Mouse (Mus musculus): Measurements from ENCODE around the gene Sugp2. TPM values are rescaled to one million over a fixed set of nuclear protein-coding genes. Genes with fewer than 3 reads are reported as not detected.

The Sugp2 gene
- polyA plus RNA-seq, 1 experiment from 2014 or later, result 28.1 TPM

DNA sequence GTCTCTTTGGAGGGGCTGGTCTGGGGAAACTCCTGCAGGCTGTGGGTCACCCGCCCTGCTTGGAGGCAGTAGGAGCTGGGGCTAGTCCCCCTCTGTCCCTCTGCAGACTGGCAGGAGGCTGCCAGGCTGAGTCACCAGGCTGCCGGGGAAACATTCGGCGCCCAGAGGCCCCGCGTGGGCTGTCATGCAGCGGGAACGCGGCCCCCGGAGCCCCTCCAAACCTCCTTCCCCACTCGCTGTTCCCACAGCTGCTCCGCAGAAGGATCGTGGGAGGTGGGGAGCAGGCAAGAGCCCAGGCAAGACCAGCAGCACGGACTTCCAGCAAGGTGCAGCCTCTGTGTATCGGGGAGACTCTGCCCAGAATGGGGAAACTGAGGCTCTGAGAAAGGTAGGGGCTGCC, 44.1 kb downstream of the Sugp2 start:
- Histone ChIP-seq H3K27ac (ENCODE audit: low read depth) (no peak overlapping the region), H3K4me1 (replicated peaks; ENCODE audit: control insufficient read depth, insufficient read depth, low read length) (peaks cover 5% of the 10 kb centered on the region), H3K27me3 (replicated peaks; ENCODE audit: control insufficient read depth, insufficient read depth, low read length) (no peaks in the 10 kb centered on the region), H3K36me3 (ENCODE audit: control insufficient read depth, insufficient read depth, low read length) (no peaks in the 10 kb centered on the region), H3K4me2 (ENCODE audit: low read length) (no peak overlapping the region), H3K4me3 (ENCODE audit: low read depth, low read length) (no peak overlapping the region), H3K9ac (ENCODE audit: low read length) (no peak overlapping the region), H3K9me3 (ENCODE audit: control insufficient read depth, low read length) (no peaks in the 10 kb centered on the region)
- DNase-seq (ENCODE audit: low spot score) (no peak), ATAC-seq (replicated peaks; ENCODE audit: low FRiP score, low TSS enrichment, low read depth) (no peak)
- WGBS, result 65% methylated on average over 15 of the region's 15 CpGs

DNA sequence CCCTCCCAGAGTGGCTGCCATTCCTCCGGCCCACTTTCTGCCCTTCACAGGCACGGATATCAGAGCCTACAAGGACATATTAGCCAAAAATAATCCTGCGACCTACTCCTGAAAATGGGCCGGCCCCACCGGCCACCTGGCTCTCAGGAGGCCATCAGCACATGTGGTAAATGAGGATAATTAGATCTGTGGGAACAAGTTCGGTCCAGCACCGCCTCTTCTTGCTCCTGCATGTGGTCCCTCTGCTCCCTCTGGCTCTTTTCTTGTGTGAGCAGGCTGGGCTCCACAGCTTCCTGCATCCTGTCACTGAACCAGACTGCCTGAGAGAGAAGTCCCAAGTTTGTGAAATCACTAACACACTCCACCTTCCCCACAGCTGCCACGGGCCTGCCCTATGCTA, 45.2 kb downstream of the Sugp2 start:
- Histone ChIP-seq H3K4me3 (ENCODE audit: low read depth, low read length) (no peak overlapping the region), H3K4me1 (replicated peaks; ENCODE audit: control insufficient read depth, insufficient read depth, low read length) (peaks cover 9% of the 10 kb centered on the region), H3K4me2 (ENCODE audit: low read length) (no peak overlapping the region), H3K9ac (ENCODE audit: low read length) (no peak overlapping the region), H3K36me3 (ENCODE audit: control insufficient read depth, insufficient read depth, low read length) (no peaks in the 10 kb centered on the region), H3K27ac (ENCODE audit: low read depth) (no peak overlapping the region), H3K9me3 (ENCODE audit: control insufficient read depth, low read length) (no peaks in the 10 kb centered on the region), H3K27me3 (replicated peaks; ENCODE audit: control insufficient read depth, insufficient read depth, low read length) (no peaks in the 10 kb centered on the region)
- 65% methylated on average over 8 of the region's 8 CpGs for WGBS
- ATAC-seq (replicated peaks; ENCODE audit: low FRiP score, low TSS enrichment, low read depth) (no peak), DNase-seq (ENCODE audit: low spot score) (no peak)

DNA sequence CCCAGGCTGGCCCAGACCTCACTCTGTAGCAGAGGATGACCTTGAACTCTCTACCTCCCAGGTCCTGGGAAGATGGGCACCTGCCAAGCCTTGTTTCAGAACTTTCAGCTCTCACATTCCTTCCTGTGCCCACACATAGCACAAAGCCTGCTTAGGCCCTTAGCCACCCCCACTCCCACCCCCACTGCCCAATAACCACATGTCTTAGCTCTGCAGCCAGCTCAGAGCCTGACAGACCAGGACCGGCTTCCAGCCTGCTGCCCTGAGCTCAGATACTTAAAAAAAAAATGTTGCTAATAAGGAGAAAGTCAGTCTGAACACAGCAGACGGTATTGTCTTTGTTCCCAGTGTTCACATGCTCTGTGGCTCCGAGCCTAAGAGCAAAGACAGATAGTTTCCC, 47.0 kb downstream of the Sugp2 start:
- H3K9ac ChIP-seq (ENCODE audit: low read length), result no peak overlapping the region
- H3K27me3 ChIP-seq (replicated peaks; ENCODE audit: control insufficient read depth, insufficient read depth, low read length), result no peaks in the 10 kb centered on the region
- WGBS, result 30% methylated on average over 3 of the region's 3 CpGs
- DNase-seq (ENCODE audit: low spot score) (no peak), ATAC-seq (replicated peaks; ENCODE audit: low FRiP score, low TSS enrichment, low read depth) (no peak)
- peaks cover 13% of the 10 kb centered on the region for H3K36me3 ChIP-seq (ENCODE audit: control insufficient read depth, insufficient read depth, low read length)
- H3K4me3 ChIP-seq (ENCODE audit: low read depth, low read length), result no peak overlapping the region
- H3K4me1 ChIP-seq (replicated peaks; ENCODE audit: control insufficient read depth, insufficient read depth, low read length), result peaks cover 12% of the 10 kb centered on the region
- H3K9me3 ChIP-seq (ENCODE audit: control insufficient read depth, low read length), result no peaks in the 10 kb centered on the region
- no peak overlapping the region for H3K27ac ChIP-seq (ENCODE audit: low read depth)
- H3K4me2 ChIP-seq (ENCODE audit: low read length), result no peak overlapping the region

DNA sequence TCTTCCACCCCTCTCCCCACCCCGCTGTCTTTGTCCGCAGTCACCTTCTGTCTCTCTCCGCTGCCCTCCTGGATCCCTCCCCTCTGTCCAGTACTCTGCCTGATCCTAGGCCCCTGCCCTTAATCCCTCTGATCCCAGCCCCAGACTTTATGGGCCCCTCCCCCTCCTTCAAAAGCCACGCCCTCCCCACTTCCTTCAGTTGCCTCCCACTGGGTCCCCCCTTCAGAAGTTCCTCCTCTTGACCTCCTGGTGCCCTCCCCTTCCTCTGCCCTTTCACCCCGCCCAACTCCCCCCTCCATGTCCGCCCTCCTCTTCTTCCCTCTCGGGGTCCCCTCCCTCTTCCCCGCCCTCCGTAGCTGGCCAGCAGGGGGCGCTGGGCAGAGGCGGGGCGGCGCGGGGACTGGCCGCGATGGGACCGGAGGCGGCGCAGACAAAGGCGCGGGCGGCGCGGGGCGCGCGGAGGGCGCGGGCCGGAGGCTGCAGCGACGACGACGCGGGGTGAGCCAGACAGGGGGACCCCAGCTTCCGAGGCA, 48.6 kb downstream of the Sugp2 start, which contains the start of gene Homer3:
Gene Homer3 (plus strand): TSS at position 225 of the 533 bp plus-strand sequence.
- peak within 1 kb of the TSS; percentile 90 for H3K4me2 ChIP-seq (ENCODE audit: low read length)
- H3K9ac ChIP-seq (ENCODE audit: low read length), result peak within 1 kb of the TSS; percentile 84
- no peaks in the 10 kb centered on the region for H3K27me3 ChIP-seq (replicated peaks; ENCODE audit: control insufficient read depth, insufficient read depth, low read length)
- DNase-seq (ENCODE audit: low spot score) (peak; percentile 93), ATAC-seq (replicated peaks; ENCODE audit: low FRiP score, low TSS enrichment, low read depth) (peak; percentile 88)
- peak within 1 kb of the TSS; percentile 59 for H3K4me3 ChIP-seq (ENCODE audit: low read depth, low read length)
- peaks cover 12% of the 10 kb centered on the region for H3K4me1 ChIP-seq (replicated peaks; ENCODE audit: control insufficient read depth, insufficient read depth, low read length)
- peak within 1 kb of the TSS; percentile 77; the same call in 1 of the 2 replicates for H3K27ac ChIP-seq (ENCODE audit: low read depth)
- WGBS, result 2% methylated on average over 34 of the region's 36 CpGs
- H3K36me3 ChIP-seq (ENCODE audit: control insufficient read depth, insufficient read depth, low read length), result peaks cover 30% of the 10 kb centered on the region
- H3K9me3 ChIP-seq (ENCODE audit: control insufficient read depth, low read length), result 0 out of 2 replicates have a peak, but pooled peaks cover 4% of the 10 kb centered on the region

DNA sequence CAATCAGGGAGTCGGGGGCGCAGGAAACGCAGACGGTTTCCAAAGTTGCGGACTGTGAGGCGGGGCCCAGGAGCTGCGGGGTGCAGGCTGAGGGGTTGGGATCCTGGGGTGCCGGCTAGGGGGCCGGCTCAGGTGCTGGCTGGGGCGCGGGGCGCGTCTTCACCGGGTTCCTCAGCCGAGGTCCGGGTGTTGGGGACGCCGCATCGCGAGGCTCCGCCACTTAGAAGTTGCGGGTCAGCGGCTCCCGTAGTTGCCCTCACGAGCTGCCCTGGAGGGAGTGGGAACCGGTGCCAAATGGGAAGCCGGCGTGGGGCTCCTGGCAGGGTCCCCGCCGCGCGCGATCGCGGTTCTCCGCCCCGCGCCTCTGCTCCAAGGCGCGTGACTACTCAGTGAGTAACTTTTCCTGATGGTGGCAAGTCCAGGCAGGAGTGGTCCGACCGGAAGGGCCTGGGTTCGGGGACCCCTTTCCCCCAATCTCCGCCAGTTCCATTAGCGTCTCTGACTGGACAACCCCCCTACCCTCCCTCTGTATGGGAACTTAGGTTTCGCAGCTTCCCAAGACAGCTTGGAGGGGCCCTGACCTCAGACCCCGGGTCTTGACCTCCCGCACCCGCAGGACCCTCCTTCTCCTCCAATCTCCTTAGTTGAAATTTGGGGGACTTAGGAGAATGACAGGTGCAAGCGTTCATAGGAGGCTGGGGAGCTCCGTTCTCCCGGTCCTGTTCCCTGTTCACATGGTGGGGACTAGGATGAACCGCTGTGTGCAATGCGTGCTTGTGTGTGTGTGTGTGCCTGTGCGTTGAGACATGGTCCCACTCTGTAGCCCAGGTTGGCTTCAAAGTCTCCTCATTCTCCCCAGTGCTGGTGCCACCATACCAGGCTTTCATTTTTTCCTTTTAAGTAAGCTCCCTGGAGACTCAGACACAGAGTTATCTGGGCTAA, 49.4 kb downstream of the Sugp2 start:
- DNase-seq (ENCODE audit: low spot score) (peak; percentile 66), ATAC-seq (replicated peaks; ENCODE audit: low FRiP score, low TSS enrichment, low read depth) (peak; percentile 59)
- Histone ChIP-seq H3K4me1 (replicated peaks; ENCODE audit: control insufficient read depth, insufficient read depth, low read length) (peaks cover 12% of the 10 kb centered on the region), H3K4me3 (ENCODE audit: low read depth, low read length) (peak overlapping the region; percentile 59), H3K27me3 (replicated peaks; ENCODE audit: control insufficient read depth, insufficient read depth, low read length) (no peaks in the 10 kb centered on the region), H3K9ac (ENCODE audit: low read length) (peak overlapping the region; percentile 84), H3K9me3 (ENCODE audit: control insufficient read depth, low read length) (0 out of 2 replicates have a peak, but pooled peaks cover 4% of the 10 kb centered on the region), H3K27ac (ENCODE audit: low read depth) (peak overlapping the region; percentile 77; the same call in 1 of the 2 replicates), H3K36me3 (ENCODE audit: control insufficient read depth, insufficient read depth, low read length) (peaks cover 36% of the 10 kb centered on the region), H3K4me2 (ENCODE audit: low read length) (peak overlapping the region; percentile 90)
- 1% methylated on average over 55 of the region's 55 CpGs for WGBS

DNA sequence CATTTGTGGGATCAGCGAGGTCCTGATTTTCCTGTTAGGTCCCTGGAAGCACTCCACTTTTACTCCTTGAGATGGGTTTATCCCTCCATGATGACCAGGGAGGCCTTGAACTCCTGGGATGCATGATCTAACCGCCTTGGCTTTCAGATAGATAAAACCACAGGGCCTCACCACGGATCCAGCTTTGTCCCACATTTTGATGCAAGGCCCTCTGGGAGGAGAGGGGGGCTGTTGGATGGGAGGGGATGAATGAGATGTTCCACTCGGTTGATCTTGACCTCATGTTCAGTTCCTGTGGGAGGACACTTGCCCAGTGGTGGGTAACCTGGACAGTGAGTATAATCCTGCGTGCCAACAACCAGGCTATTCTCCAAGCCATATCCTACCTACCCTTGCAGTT, 50.4 kb downstream of the Sugp2 start:
- WGBS, result 80% methylated on average over 5 of the region's 5 CpGs
- ATAC-seq (replicated peaks; ENCODE audit: low FRiP score, low TSS enrichment, low read depth), result no peak
- no peak overlapping the region for H3K27ac ChIP-seq (ENCODE audit: low read depth)
- H3K4me2 ChIP-seq (ENCODE audit: low read length), result peak overlapping the region; percentile 90
- no peak for DNase-seq (ENCODE audit: low spot score)
- H3K4me1 ChIP-seq (replicated peaks; ENCODE audit: control insufficient read depth, insufficient read depth, low read length), result peaks cover 12% of the 10 kb centered on the region
- H3K36me3 ChIP-seq (ENCODE audit: control insufficient read depth, insufficient read depth, low read length), result peaks cover 40% of the 10 kb centered on the region
- no peak overlapping the region for H3K4me3 ChIP-seq (ENCODE audit: low read depth, low read length)
- H3K27me3 ChIP-seq (replicated peaks; ENCODE audit: control insufficient read depth, insufficient read depth, low read length), result no peaks in the 10 kb centered on the region
- no peak overlapping the region for H3K9ac ChIP-seq (ENCODE audit: low read length)
- 0 out of 2 replicates have a peak, but pooled peaks cover 4% of the 10 kb centered on the region for H3K9me3 ChIP-seq (ENCODE audit: control insufficient read depth, low read length)

DNA sequence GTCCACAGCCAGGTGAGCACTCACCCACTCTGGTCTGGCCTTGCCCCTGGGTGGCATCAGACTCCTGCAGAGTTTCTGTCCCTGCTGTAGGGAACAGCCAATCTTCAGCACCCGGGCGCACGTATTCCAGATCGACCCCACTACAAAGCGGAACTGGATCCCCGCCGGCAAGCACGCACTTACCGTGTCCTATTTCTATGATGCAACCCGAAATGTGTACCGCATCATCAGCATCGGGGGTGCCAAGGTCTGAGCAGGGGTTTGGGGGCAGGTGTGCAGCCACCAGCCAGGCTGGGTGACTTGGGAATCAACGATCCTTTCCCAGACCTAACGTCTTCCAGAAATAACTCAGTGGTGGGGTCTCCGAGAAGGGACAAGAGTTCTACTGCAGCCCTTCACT, 51.3 kb downstream of the Sugp2 start:
- 97% methylated on average over 15 of the region's 15 CpGs for WGBS
- Histone ChIP-seq H3K4me3 (ENCODE audit: low read depth, low read length) (no peak overlapping the region), H3K27me3 (replicated peaks; ENCODE audit: control insufficient read depth, insufficient read depth, low read length) (no peaks in the 10 kb centered on the region), H3K36me3 (ENCODE audit: control insufficient read depth, insufficient read depth, low read length) (peaks cover 48% of the 10 kb centered on the region), H3K4me1 (replicated peaks; ENCODE audit: control insufficient read depth, insufficient read depth, low read length) (peaks cover 12% of the 10 kb centered on the region), H3K9me3 (ENCODE audit: control insufficient read depth, low read length) (0 out of 2 replicates have a peak, but pooled peaks cover 4% of the 10 kb centered on the region), H3K9ac (ENCODE audit: low read length) (no peak overlapping the region), H3K27ac (ENCODE audit: low read depth) (no peak overlapping the region), H3K4me2 (ENCODE audit: low read length) (no peak overlapping the region)
- DNase-seq (ENCODE audit: low spot score) (no peak), ATAC-seq (replicated peaks; ENCODE audit: low FRiP score, low TSS enrichment, low read depth) (no peak)

DNA sequence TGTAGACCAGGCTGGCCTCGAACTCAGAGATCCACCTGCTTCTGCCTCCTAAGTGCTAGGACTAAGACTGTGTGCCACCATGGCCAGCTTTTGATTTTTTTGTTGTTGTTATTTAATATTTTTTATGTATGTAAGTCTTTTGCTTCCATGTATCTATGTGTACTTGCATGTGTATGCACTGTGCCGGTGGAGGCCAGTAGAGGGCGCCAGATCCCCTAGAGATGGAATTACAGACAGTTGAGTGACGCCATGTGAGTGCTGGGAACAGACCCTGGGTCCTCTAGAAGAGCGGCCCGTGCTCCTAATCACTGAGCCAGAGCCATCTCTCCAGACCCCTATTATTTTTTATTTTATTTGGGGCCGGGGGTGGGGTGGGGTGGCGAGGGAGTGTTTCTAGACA, 52.7 kb downstream of the Sugp2 start:
- H3K9ac ChIP-seq (ENCODE audit: low read length), result no peak overlapping the region
- no peak for ATAC-seq (replicated peaks; ENCODE audit: low FRiP score, low TSS enrichment, low read depth)
- no peak overlapping the region for H3K27ac ChIP-seq (ENCODE audit: low read depth)
- 85% methylated on average over 8 of the region's 8 CpGs for WGBS
- 0 out of 2 replicates have a peak, but pooled peaks cover 4% of the 10 kb centered on the region for H3K9me3 ChIP-seq (ENCODE audit: control insufficient read depth, low read length)
- H3K27me3 ChIP-seq (replicated peaks; ENCODE audit: control insufficient read depth, insufficient read depth, low read length), result no peaks in the 10 kb centered on the region
- no peak overlapping the region for H3K4me3 ChIP-seq (ENCODE audit: low read depth, low read length)
- no peak overlapping the region for H3K4me2 ChIP-seq (ENCODE audit: low read length)
- DNase-seq (ENCODE audit: low spot score), result no peak
- peaks cover 63% of the 10 kb centered on the region for H3K36me3 ChIP-seq (ENCODE audit: control insufficient read depth, insufficient read depth, low read length)
- H3K4me1 ChIP-seq (replicated peaks; ENCODE audit: control insufficient read depth, insufficient read depth, low read length), result peaks cover 12% of the 10 kb centered on the region

Data from intestine, embryonic 14.5 days (tissue).